Mouse (Mus musculus) hindbrain, embryonic 13.5 days (tissue): ENCODE results near the gene Zdhhc6. TPM values are rescaled to one million over a fixed set of nuclear protein-coding genes. Genes with fewer than 3 reads are reported as not detected.

Experiments used
- ATAC-seq: fragments of 200-750 bp; cut with Nextera tagmentation; 2 replicates; pipeline ENCODE4 v1.8.0; 2017; ENCODE audit warnings: moderate TSS enrichment; ENCODE audit not compliant: low FRiP score
- H3K27ac ChIP-seq: fragments of 300-500 bp; sonication (generic); 2 replicates; pipeline ENCODE4 v1.5.1; 2015; ENCODE audit warnings: inconsistent platforms, mild to moderate bottlenecking, moderate library complexity
- H3K27me3 ChIP-seq: fragments of 300-500 bp; sonication (generic); 2 replicates; pipeline ENCODE4 v1.6.1; 2015; ENCODE audit warnings: mild to moderate bottlenecking, inconsistent platforms
- H3K36me3 ChIP-seq: fragments of 300-500 bp; sonication (generic); 2 replicates; pipeline ENCODE4 v1.6.1; 2015; ENCODE audit warnings: mild to moderate bottlenecking, inconsistent platforms
- H3K4me1 ChIP-seq: fragments of 300-500 bp; sonication (generic); replicated peaks from 2 replicates; pipeline ENCODE4 v1.6.1; 2015; ENCODE audit warnings: inconsistent platforms
- H3K4me2 ChIP-seq: fragments of 300-500 bp; sonication (generic); 2 replicates; pipeline ENCODE4 v1.6.1; 2015; ENCODE audit warnings: inconsistent platforms, mild to moderate bottlenecking, moderate library complexity
- H3K4me3 ChIP-seq: fragments of 300-500 bp; sonication (generic); 2 replicates; pipeline ENCODE4 v1.5.1; 2015; ENCODE audit warnings: mild to moderate bottlenecking, inconsistent platforms
- H3K9ac ChIP-seq: fragments of 300-500 bp; sonication (generic); 2 replicates; pipeline ENCODE4 v1.6.1; 2015; ENCODE audit warnings: mild to moderate bottlenecking, inconsistent platforms
- H3K9me3 ChIP-seq: fragments of 300-500 bp; sonication (generic); 2 replicates; pipeline ENCODE4 v1.6.1; 2016; ENCODE audit warnings: inconsistent platforms
- WGBS: fragments of 180-500 bp; shearing (Covaris S2); methylation state at CpG from one replicate; pipeline ENCODE4 v1.1.7; 2015; 5-methylcytosine and 5-hydroxymethylcytosine counted together
- polyA plus RNA-seq: library from polyadenylated mRNA; unstranded; fragments of >200 nt; fragmentation: Nextera tagmentation; extraction: Ambion mirVana; gene quantifications from 2 replicates; pipeline ENCODE4 v1.2.1, GENCODE M21; 2015

The Zdhhc6 gene
- polyA plus RNA-seq, 1 experiment from 2014 or later = 72.0 TPM

- Histone ChIP-seq H3K27me3 (no peaks in the 10 kb centered on the region), H3K9me3 (no peaks in the 10 kb centered on the region), H3K4me1 (peaks cover 9% of the 10 kb centered on the region), H3K4me3 (no peak overlapping the region), H3K27ac (no peak overlapping the region), H3K9ac (no peak overlapping the region), H3K4me2 (no peak overlapping the region), H3K36me3 (no peaks in the 10 kb centered on the region)
- ATAC-seq = no peak
- WGBS = 89% methylated on average over 7 of the region's 7 CpGs
Observed at GRCm38 (mm10) chr19:55227135-55227534, 88.7 kb downstream of the Zdhhc6 start.

DNA sequence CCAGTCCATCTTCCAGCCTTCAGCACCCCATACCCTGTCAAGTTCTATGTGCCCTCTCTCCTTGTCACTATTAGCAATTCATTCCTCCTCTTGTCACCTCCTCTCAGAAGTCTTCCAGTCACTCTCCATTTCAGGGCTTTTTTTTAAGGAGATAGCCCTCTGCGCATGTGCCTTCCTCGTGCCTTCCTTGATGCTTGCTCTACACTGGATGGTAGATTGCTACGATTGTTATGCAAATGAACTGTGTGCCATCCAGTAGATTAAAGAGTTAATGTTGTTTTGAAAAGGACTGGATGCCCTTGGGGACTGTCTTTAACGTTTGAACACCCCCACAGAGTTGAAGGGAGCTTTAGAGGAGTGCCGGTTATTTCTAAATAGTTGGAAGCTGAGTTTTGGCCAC lies 89.2 kb downstream of the Zdhhc6 start:
- Histone ChIP-seq H3K4me3 (no peak overlapping the region), H3K4me1 (peaks cover 9% of the 10 kb centered on the region), H3K9ac (no peak overlapping the region), H3K27ac (no peak overlapping the region), H3K27me3 (no peaks in the 10 kb centered on the region), H3K9me3 (no peaks in the 10 kb centered on the region), H3K4me2 (no peak overlapping the region), H3K36me3 (no peaks in the 10 kb centered on the region)
- no peak for ATAC-seq
- WGBS = 63% methylated on average over 5 of the region's 5 CpGs

GRCm38 (mm10) chr19:55222268-55222667 lies 93.6 kb downstream of the Zdhhc6 start:
- WGBS = 92% methylated on average over 9 of the region's 9 CpGs
- Histone ChIP-seq H3K27me3 (0 out of 2 replicates have a peak, but pooled peaks cover 7% of the 10 kb centered on the region), H3K36me3 (no peaks in the 10 kb centered on the region), H3K9ac (no peak overlapping the region), H3K27ac (no peak overlapping the region), H3K9me3 (no peaks in the 10 kb centered on the region), H3K4me1 (peaks cover 11% of the 10 kb centered on the region), H3K4me2 (no peak overlapping the region), H3K4me3 (no peak overlapping the region)
- ATAC-seq = no peak

Other genes starting within 250 kb of the Zdhhc6 start
- 22.5 and 22.8 TPM in 2 replicates for gene Gpam, start 188.8 kb downstream of the Zdhhc6 start, polyA plus RNA-seq
- gene Tectb, start 135.3 kb downstream of the Zdhhc6 start, polyA plus RNA-seq = 0.45 and 0.75 TPM in 2 replicates
- gene Gucy2g, start 74.8 kb downstream of the Zdhhc6 start, polyA plus RNA-seq = 0.08 and 0.09 TPM in 2 replicates
- 14.7 and 17.0 TPM in 2 replicates for gene Acsl5, start 64.1 kb downstream of the Zdhhc6 start, polyA plus RNA-seq
- gene Vti1a, start 263 bp upstream of the Zdhhc6 start, polyA plus RNA-seq = 30.1 and 30.7 TPM in 2 replicates